Mouse (Mus musculus): Measurements from ENCODE around the gene Zfp787.

GRCm38 (mm10) chr7:6185391-6185790 lies 29.6 kb upstream of the Zfp787 start:
- TF ChIP-seq MAX (IDR thresholded peaks at IDR 0.05), result no peak
- TF ChIP-seq CTCF (IDR thresholded peaks at IDR 0.05; ENCODE audit: control insufficient read depth, insufficient read depth, insufficient read length), result no peak

Measured in C2C12 (cell line).